Mouse (Mus musculus): ENCODE data around the gene Rad23a.

- TF ChIP-seq POLR2A (IDR thresholded peaks at IDR 0.05; ENCODE audit: insufficient read depth, low read depth, low read length) (no peak), CTCF (IDR thresholded peaks at IDR 0.05) (no peak), EP300 (IDR thresholded peaks at IDR 0.05; ENCODE audit: insufficient read depth, low read depth, low read length) (no peak)
Observed at GRCm38 (mm10) chr8:84873016-84873415, 32.6 kb upstream of the Rad23a start.

Data from heart, adult 2 months (tissue).